Mouse (Mus musculus) stomach, postnatal 0 days (tissue): ENCODE results near the gene Muc20.

Experiments
- CTCF ChIP-seq: IDR thresholded peaks from 2 replicates; pipeline ENCODE4 v1.5.1; 2016; ENCODE audit warnings: antibody characterized with exemption, low read depth, mild to moderate bottlenecking, moderate library complexity
- EP300 ChIP-seq: optimal IDR thresholded peaks from 2 replicates; pipeline ENCODE3; 2016; ENCODE audit warnings: antibody characterized with exemption

- TF ChIP-seq CTCF (no peak), EP300 (no peak)
These were observed 25.2 kb upstream of the Muc20 start for GRCm38 (mm10) chr16:32822450-32822827.
